Mouse (Mus musculus) lung, adult 2 months (tissue): ENCODE data around the gene Psmb7.

Experiments
- CTCF ChIP-seq: fragments of 200-500 bp; IDR thresholded peaks from 2 replicates; pipeline ENCODE4 v1.5.1; 2011; ENCODE audit warnings: mild to moderate bottlenecking, low read length, control low read depth; ENCODE audit not compliant: insufficient read depth
- POLR2A ChIP-seq: fragments of 200-500 bp; IDR thresholded peaks from 2 replicates; pipeline ENCODE4 v1.6.1; 2011; ENCODE audit warnings: low read depth, mild to moderate bottlenecking, control low read depth, low read length, borderline replicate concordance; ENCODE audit errors: extremely low read depth

- TF ChIP-seq CTCF = no peak
- no peak for TF ChIP-seq POLR2A
Observed at GRCm38 (mm10) chr2:38616956-38617872, 26.7 kb downstream of the Psmb7 start.
